Mouse (Mus musculus): ENCODE results near the gene Adad2. TPM values are rescaled to one million over a fixed set of nuclear protein-coding genes. Genes with fewer than 3 reads are reported as not detected.

The Adad2 gene
- total and polyA plus RNA-seq, 3 experiments: not detected

GRCm38 (mm10) chr8:119646846-119647245, 34.3 kb downstream of the Adad2 start:
- Histone ChIP-seq H3K9ac (ENCODE audit: control insufficient read depth, low read depth, low read length, poor library complexity, severe bottlenecking) (no peak overlapping the region), H3K27me3 (ENCODE audit: control insufficient read depth in 1 of 2, insufficient read depth in 2 of 2, low read length in 2 of 2) (0 out of 4 replicates have a peak, but pooled peaks cover 0 to 2% of the 10 kb centered on the region in 2 experiments), H3K27ac (ENCODE audit: control insufficient read depth, low read depth, low read length) (no peak overlapping the region), H3K4me3 (ENCODE audit: control insufficient read depth in 1 of 2, insufficient read depth in 1 of 2, low read depth in 2 of 2, low read length in 2 of 2) (no peak overlapping the region), H3K36me3 (ENCODE audit: control insufficient read depth in 1 of 2, insufficient read depth in 2 of 2, low read length in 2 of 2) (no peaks in the 10 kb centered on the region), H3K9me3 (replicated peaks; ENCODE audit: insufficient read depth, low read length) (no peaks in the 10 kb centered on the region), H3K4me1 (ENCODE audit: control insufficient read depth in 1 of 2, insufficient read depth in 2 of 2, low read length in 2 of 2) (no peaks in the 10 kb centered on the region), H3K79me2 (ENCODE audit: control insufficient read depth, insufficient read depth, low read length, poor library complexity) (no peaks in the 10 kb centered on the region)
- no peak for TF ChIP-seq GABPA (IDR thresholded peaks at IDR 0.05; ENCODE audit: low read depth, low read length)
- peak; percentile 85; the same call in 1 of the 2 replicates for TF ChIP-seq MYB (IDR thresholded peaks at IDR 0.05; ENCODE audit: low read depth, low read length)
- no peak for TF ChIP-seq MAX (IDR thresholded peaks at IDR 0.05; ENCODE audit: low read length)
- TF ChIP-seq POLR2A (IDR thresholded peaks at IDR 0.05; ENCODE audit: control insufficient read depth in 1 of 2, insufficient read depth in 1 of 2, low read depth in 1 of 2, low read length in 2 of 2, poor library complexity in 1 of 2): no peak
- no peak for TF ChIP-seq KAT2A (conservative IDR thresholded peaks at IDR 0.05; ENCODE audit: low read depth, low read length)
- 0 out of 2 replicates have a peak, but pooled peaks have one; percentile 55 for TF ChIP-seq TBP (IDR thresholded peaks at IDR 0.05; ENCODE audit: low read depth, low read length)
- no peak for TF ChIP-seq RAD21 (IDR thresholded peaks at IDR 0.05; ENCODE audit: low read depth, low read length)
- no peak for TF ChIP-seq SIN3A (IDR thresholded peaks at IDR 0.05; ENCODE audit: low read length)
- no peak for TF ChIP-seq SMC3 (IDR thresholded peaks at IDR 0.05; ENCODE audit: low read depth, low read length)
- no peak for TF ChIP-seq CHD2 (IDR thresholded peaks at IDR 0.05; ENCODE audit: low read length)
- TF ChIP-seq CTCF (IDR thresholded peaks at IDR 0.05 in 2 of 3, conservative IDR thresholded peaks at IDR 0.05 in 1 of 3; ENCODE audit: control insufficient read depth in 1 of 3, insufficient read depth in 1 of 3, low read depth in 2 of 3, low read length in 3 of 3, poor library complexity in 1 of 3, severe bottlenecking in 1 of 3): no peak
- no peak for TF ChIP-seq ELF1 (IDR thresholded peaks at IDR 0.05; ENCODE audit: low read depth, low read length)
- TF ChIP-seq MYC (IDR thresholded peaks at IDR 0.05; ENCODE audit: low read depth, low read length): no peak
- no peak for TF ChIP-seq MEF2A (IDR thresholded peaks at IDR 0.05; ENCODE audit: extremely low read depth, insufficient replicate concordance, low read depth, low read length, poor library complexity, severe bottlenecking)
- no peak for DNase-seq (ENCODE audit: low read depth, low spot score)

GRCm38 (mm10) chr8:119651324-119651723, 38.8 kb downstream of the Adad2 start:
- TF ChIP-seq E2F4 (IDR thresholded peaks at IDR 0.05; ENCODE audit: borderline replicate concordance, low read depth, low read length) (no peak), BHLHE40 (IDR thresholded peaks at IDR 0.05; ENCODE audit: borderline replicate concordance, low read depth, low read length) (no peak), ZNF384 (IDR thresholded peaks at IDR 0.05; ENCODE audit: low read depth, low read length) (no peak), HCFC1 (IDR thresholded peaks at IDR 0.05; ENCODE audit: low read depth, low read length) (no peak), EP300 (IDR thresholded peaks at IDR 0.05; ENCODE audit: low read depth in 1 of 2, low read length in 2 of 2) (no peak), ZC3H11A (IDR thresholded peaks at IDR 0.05; ENCODE audit: low read depth, low read length) (no peak), USF1 (IDR thresholded peaks at IDR 0.05; ENCODE audit: low read depth, low read length) (no peak), TCF12 (IDR thresholded peaks at IDR 0.05; ENCODE audit: low read depth, low read length) (no peak)
- H3K27ac ChIP-seq (ENCODE audit: control insufficient read depth, low read depth, low read length): no peak overlapping the region
- H3K9ac ChIP-seq (ENCODE audit: control insufficient read depth, low read depth, low read length, poor library complexity, severe bottlenecking): no peak overlapping the region
- H3K27me3 ChIP-seq (ENCODE audit: control insufficient read depth in 1 of 2, insufficient read depth in 2 of 2, low read length in 2 of 2): no peaks in the 10 kb centered on the region
- H3K36me3 ChIP-seq (ENCODE audit: control insufficient read depth in 1 of 2, insufficient read depth in 2 of 2, low read length in 2 of 2): no peaks in the 10 kb centered on the region
- H3K4me3 ChIP-seq (ENCODE audit: control insufficient read depth in 1 of 2, insufficient read depth in 1 of 2, low read depth in 2 of 2, low read length in 2 of 2): no peak overlapping the region
- no peaks in the 10 kb centered on the region for H3K4me1 ChIP-seq (ENCODE audit: control insufficient read depth in 1 of 2, insufficient read depth in 2 of 2, low read length in 2 of 2)
- H3K9me3 ChIP-seq (replicated peaks; ENCODE audit: insufficient read depth, low read length): no peaks in the 10 kb centered on the region
- no peaks in the 10 kb centered on the region for H3K79me2 ChIP-seq (ENCODE audit: control insufficient read depth, insufficient read depth, low read length, poor library complexity)
- no peak for DNase-seq (ENCODE audit: low read depth, low spot score)

Measured in MEL (cell line).